Mouse (Mus musculus) CH12.LX (cell line): ENCODE measurements around the gene Npw. TPM values are rescaled to one million over a fixed set of nuclear protein-coding genes. Genes with fewer than 3 reads are reported as not detected.
A peak's percentile ranks its signal among the peaks of the same experiment; 100 is the strongest.

Experiments used
- DNase-seq: peaks from one replicate; pipeline ENCODE4 v3.0.0-alpha.2; 2013; ENCODE audit errors: extremely low read depth
- H3K27ac ChIP-seq: 2 replicates; pipeline ENCODE4 v1.5.1; 2012; ENCODE audit warnings: low read depth, mild to moderate bottlenecking, control low read depth, moderate library complexity; ENCODE audit not compliant: insufficient read depth
- H3K27me3 ChIP-seq: replicated peaks from 2 replicates; pipeline ENCODE3; 2012; ENCODE audit warnings: inconsistent platforms
- H3K36me3 ChIP-seq, 2 experiments: replicated peaks in 1 of 2; 2 replicates each; pipeline versions ENCODE3 to v1.6.1; 2012; ENCODE audit warnings: inconsistent platforms in 1 of 2, low read length in 1 of 2, mild to moderate bottlenecking in 1 of 2, mixed read lengths in 1 of 2, moderate library complexity in 1 of 2; ENCODE audit not compliant: control insufficient read depth in 1 of 2, insufficient read depth in 1 of 2
- H3K4me1 ChIP-seq, 2 experiments: 2 replicates each; pipeline ENCODE4 v1.6.1; 2012; ENCODE audit warnings: inconsistent platforms in 1 of 2, moderate library complexity in 1 of 2; ENCODE audit not compliant: insufficient read depth in 2 of 2, control insufficient read depth in 1 of 2
- H3K4me2 ChIP-seq: 2 replicates; pipeline ENCODE4 v1.6.1; 2012; ENCODE audit warnings: low read depth, mild to moderate bottlenecking, control low read depth; ENCODE audit not compliant: poor library complexity, insufficient read depth, severe bottlenecking
- H3K4me3 ChIP-seq, 3 experiments: fragments of 150-350 bp in 1 of 3; sonication (generic) in 1 of 3; replicated peaks in 1 of 3; 2 replicates each; pipeline versions ENCODE3 to v1.5.1; 2011 to 2012; ENCODE audit warnings: low read depth in 2 of 3, low read length in 2 of 3, mild to moderate bottlenecking in 2 of 3, moderate library complexity in 2 of 3, control low read depth in 1 of 3, improper control_type of control experiment in 1 of 3, inconsistent platforms in 1 of 3, mixed read lengths in 1 of 3; ENCODE audit not compliant: poor library complexity in 1 of 3
- H3K79me2 ChIP-seq: replicated peaks from 2 replicates; pipeline ENCODE4 v1.6.1; 2012; ENCODE audit warnings: mild to moderate bottlenecking, moderate library complexity; ENCODE audit not compliant: control insufficient read depth, poor library complexity, insufficient read depth, severe bottlenecking; ENCODE audit errors: extremely low read depth
- H3K9ac ChIP-seq: 2 replicates; pipeline ENCODE4 v1.6.1; 2012; ENCODE audit warnings: low read depth, mild to moderate bottlenecking, control low read depth, moderate library complexity; ENCODE audit not compliant: insufficient read depth
- H3K9me3 ChIP-seq: replicated peaks from 2 replicates; pipeline ENCODE3; 2012; ENCODE audit warnings: low read length, inconsistent platforms, mixed read lengths
- BHLHE40 ChIP-seq: IDR thresholded peaks from 2 replicates; pipeline ENCODE4 v1.6.1; 2011; ENCODE audit warnings: mild to moderate bottlenecking, low read depth, low read length, improper control_type of control experiment
- CHD1 ChIP-seq: IDR thresholded peaks from 2 replicates; pipeline ENCODE4 v1.6.1; 2012; ENCODE audit warnings: low read depth, low read length, improper control_type of control experiment, inconsistent platforms
- CHD2 ChIP-seq: IDR thresholded peaks from 2 replicates; pipeline ENCODE4 v1.6.1; 2011; ENCODE audit warnings: low read length, improper control_type of control experiment
- E2F4 ChIP-seq: IDR thresholded peaks from 2 replicates; pipeline ENCODE4 v1.6.1; 2011; ENCODE audit warnings: low read depth, low read length, improper control_type of control experiment; ENCODE audit not compliant: insufficient replicate concordance
- ELF1 ChIP-seq: IDR thresholded peaks from 2 replicates; pipeline ENCODE4 v1.6.1; 2014; ENCODE audit warnings: low read depth, mild to moderate bottlenecking, inconsistent platforms, low read length, improper control_type of control experiment
- EP300 ChIP-seq: IDR thresholded peaks from 2 replicates; pipeline ENCODE4 v1.6.1; 2011; ENCODE audit warnings: low read length, improper control_type of control experiment
- HCFC1 ChIP-seq: IDR thresholded peaks from 2 replicates; pipeline ENCODE4 v1.6.1; 2012; ENCODE audit warnings: low read depth, mild to moderate bottlenecking, inconsistent platforms, low read length, improper control_type of control experiment
- JUN ChIP-seq: IDR thresholded peaks from 2 replicates; pipeline ENCODE4 v1.6.1; 2011; ENCODE audit warnings: low read depth, mild to moderate bottlenecking, low read length, improper control_type of control experiment, moderate library complexity; ENCODE audit not compliant: insufficient read depth
- JUND ChIP-seq: conservative IDR thresholded peaks from 2 replicates; pipeline ENCODE4 v1.6.1; 2011; ENCODE audit warnings: low read depth, low read length, improper control_type of control experiment
- KAT2A ChIP-seq: IDR thresholded peaks from 2 replicates; pipeline ENCODE4 v1.6.1; 2012; ENCODE audit warnings: low read length, improper control_type of control experiment, inconsistent platforms; ENCODE audit not compliant: insufficient replicate concordance
- MAFK ChIP-seq: IDR thresholded peaks from 2 replicates; pipeline ENCODE4 v1.6.1; 2011; ENCODE audit warnings: low read length, improper control_type of control experiment; ENCODE audit not compliant: insufficient replicate concordance
- MEF2A ChIP-seq: IDR thresholded peaks from 2 replicates; pipeline ENCODE4 v1.6.1; 2014; ENCODE audit warnings: low read depth, mild to moderate bottlenecking, inconsistent platforms, low read length, improper control_type of control experiment, borderline replicate concordance
- MYC ChIP-seq: IDR thresholded peaks from 2 replicates; pipeline ENCODE4 v1.6.1; 2011; ENCODE audit warnings: low read depth, mild to moderate bottlenecking, improper control_type of control experiment, low read length
- PAX5 ChIP-seq: IDR thresholded peaks from 2 replicates; pipeline ENCODE4 v1.6.1; 2012; ENCODE audit warnings: low read length, inconsistent platforms, mixed read lengths
- POLR2A ChIP-seq: IDR thresholded peaks from 2 replicates; pipeline ENCODE4 v1.6.1; 2011; ENCODE audit warnings: low read depth, mild to moderate bottlenecking, improper control_type of control experiment, low read length
- POLR2AphosphoS2 ChIP-seq: IDR thresholded peaks from 2 replicates; pipeline ENCODE4 v1.6.1; 2011; ENCODE audit warnings: low read depth, low read length, improper control_type of control experiment
- RCOR1 ChIP-seq: conservative IDR thresholded peaks from 2 replicates; pipeline ENCODE4 v1.6.1; 2012; ENCODE audit warnings: low read depth, mild to moderate bottlenecking, inconsistent platforms, low read length, improper control_type of control experiment
- SIN3A ChIP-seq: IDR thresholded peaks from 2 replicates; pipeline ENCODE4 v1.6.1; 2012; ENCODE audit warnings: low read length, improper control_type of control experiment, inconsistent platforms
- TCF12 ChIP-seq: IDR thresholded peaks from 2 replicates; pipeline ENCODE4 v1.6.1; 2014; ENCODE audit warnings: low read depth, mild to moderate bottlenecking, inconsistent platforms, low read length, improper control_type of control experiment
- USF2 ChIP-seq: conservative IDR thresholded peaks from 2 replicates; pipeline ENCODE4 v1.6.1; 2011; ENCODE audit warnings: low read depth, low read length, improper control_type of control experiment
- ZMIZ1 ChIP-seq: IDR thresholded peaks from 2 replicates; pipeline ENCODE4 v1.6.1; 2012; ENCODE audit warnings: low read depth, mild to moderate bottlenecking, inconsistent platforms, low read length, improper control_type of control experiment
- ZNF384 ChIP-seq: IDR thresholded peaks from 2 replicates; pipeline ENCODE4 v1.6.1; 2012; ENCODE audit warnings: low read depth, low read length, improper control_type of control experiment, inconsistent platforms
- dilution Hi-C: fragments of 300-500 bp; cut with MboI; formaldehyde crosslinking; loops from 2 replicates; pipeline ENCODE4 v1.14.3; 2020; ENCODE audit warnings: low sequenced_read_pairs; ENCODE audit not compliant: extremely low pct_unique_long_range_greater_than_20kb, extremely low pct_ligation_motif_present
- in situ Hi-C: fragments of 300-500 bp; cut with MboI; formaldehyde crosslinking; loops from 3 replicates; pipeline ENCODE4 v1.14.3; 2019; ENCODE audit warnings: low sequenced_read_pairs, low pct_ligation_motif_present, low pct_unique_long_range_greater_than_20kb, mixed read lengths
- polyA plus RNA-seq: library from polyadenylated mRNA; unstranded; fragments of >175 nt; gene quantifications from 2 replicates; pipeline ENCODE4 v1.2.1, GENCODE M21; 2012; ENCODE audit warnings: low read depth; ENCODE audit not compliant: insufficient read length
- total RNA-seq, 2 experiments: library from RNA; depleted of rRNA; stranded (reverse); fragments of 300-350 nt in 1 of 2; fragments of >200 nt in 1 of 2; gene quantifications; 2 replicates each; pipeline ENCODE4 v1.2.3; 2012 to 2014

The Npw gene
- total and polyA plus RNA-seq, 3 experiments: not detected

GRCm38 (mm10) chr17:24692385-24692784 lies 34.1 kb upstream of the Npw start:
- Histone ChIP-seq H3K79me2 (no peaks in the 10 kb centered on the region), H3K9me3 (no peaks in the 10 kb centered on the region), H3K4me1 (peaks cover 11 to 38% of the 10 kb centered on the region in 2 experiments), H3K4me2 (no peak overlapping the region), H3K36me3 (peaks cover 8 to 19% of the 10 kb centered on the region in 2 experiments), H3K9ac (no peak overlapping the region), H3K27me3 (peaks cover 27% of the 10 kb centered on the region), H3K4me3 (no peak overlapping the region), H3K27ac (no peak overlapping the region)
- peak; percentile 38 for DNase-seq
- no peak for TF ChIP-seq CHD2
- TF ChIP-seq ZMIZ1: no peak
- TF ChIP-seq SIN3A: no peak
- TF ChIP-seq KAT2A: no peak
- no peak for TF ChIP-seq JUND
- TF ChIP-seq CHD1: no peak
- TF ChIP-seq BHLHE40: no peak
- TF ChIP-seq POLR2A: no peak
- no peak for TF ChIP-seq ELF1
- no peak for TF ChIP-seq MAFK
- no peak for TF ChIP-seq PAX5
- TF ChIP-seq MEF2A: no peak
- dilution Hi-C loops (no loop called here), in situ Hi-C loops (no loop called here)

GRCm38 (mm10) chr17:24689251-24690081 lies 31.2 kb upstream of the Npw start, which contains the start of gene Syngr3:
TSS of gene Syngr3 (minus strand) at chr17:24689955.
- no peak for TF ChIP-seq HCFC1
- TF ChIP-seq MYC: no peak
- no peak for TF ChIP-seq EP300
- TF ChIP-seq ZNF384: no peak
- no peak for TF ChIP-seq TCF12
- no peak for TF ChIP-seq E2F4
- TF ChIP-seq MEF2A: no peak
- TF ChIP-seq POLR2AphosphoS2: no peak
- TF ChIP-seq KAT2A: no peak
- TF ChIP-seq RCOR1: no peak
- TF ChIP-seq USF2: no peak
- TF ChIP-seq ZMIZ1: no peak
- TF ChIP-seq SIN3A: no peak
- no peak for TF ChIP-seq JUN
- TF ChIP-seq, all 38 proteins: peak for 0
- DNase-seq: no peak
- dilution Hi-C loops (no loop called here), in situ Hi-C loops (no loop called here)
- H3K27ac ChIP-seq: no peak within 1 kb of the TSS
- H3K36me3 ChIP-seq: peaks cover 8 to 18% of the 10 kb centered on the region in 2 experiments
- H3K9ac ChIP-seq: peak within 1 kb of the TSS; percentile 29; the same call in 1 of the 2 replicates
- H3K27me3 ChIP-seq: peaks cover 27% of the 10 kb centered on the region
- peak within 1 kb of the TSS; percentile 95 for H3K4me2 ChIP-seq
- no peaks in the 10 kb centered on the region for H3K79me2 ChIP-seq
- peak within 1 kb of the TSS; percentile 17 to 76 (median 54) for H3K4me3 ChIP-seq
- peaks cover 14 to 34% of the 10 kb centered on the region in 2 experiments for H3K4me1 ChIP-seq
- no peaks in the 10 kb centered on the region for H3K9me3 ChIP-seq
